Mouse (Mus musculus) hindlimb bud, embryonic 11.5 days (tissue): ENCODE measurements around the gene Ppp2r5c.

ENCODE experiments used
- DNase-seq: peaks from one replicate; pipeline ENCODE4 v3.0.0-alpha.2; 2012; ENCODE audit warnings: low read depth, low spot score; ENCODE audit errors: extremely low spot score

Ppp2r5c gene

DNA sequence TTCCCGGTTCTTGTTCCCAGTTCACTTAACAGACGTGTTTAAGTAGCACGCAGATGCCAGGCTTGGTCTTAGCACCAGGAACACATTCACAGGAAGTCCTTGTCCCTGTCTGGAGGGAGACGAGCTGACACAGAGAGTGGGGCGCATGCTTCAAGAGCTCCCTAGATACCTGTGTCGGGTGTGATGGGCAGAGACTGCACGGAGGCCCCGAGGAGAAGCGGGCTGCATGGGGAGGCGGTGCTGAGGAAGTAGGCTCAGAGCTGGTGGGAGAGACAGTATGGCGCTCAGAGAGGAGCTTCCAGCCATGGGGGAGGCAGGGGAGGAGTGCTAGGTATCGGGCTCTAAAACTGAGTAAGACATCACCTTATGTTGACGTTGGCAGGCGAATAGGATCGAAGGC, 103.4 kb downstream of the Ppp2r5c start:
- DNase-seq = no peak

DNA sequence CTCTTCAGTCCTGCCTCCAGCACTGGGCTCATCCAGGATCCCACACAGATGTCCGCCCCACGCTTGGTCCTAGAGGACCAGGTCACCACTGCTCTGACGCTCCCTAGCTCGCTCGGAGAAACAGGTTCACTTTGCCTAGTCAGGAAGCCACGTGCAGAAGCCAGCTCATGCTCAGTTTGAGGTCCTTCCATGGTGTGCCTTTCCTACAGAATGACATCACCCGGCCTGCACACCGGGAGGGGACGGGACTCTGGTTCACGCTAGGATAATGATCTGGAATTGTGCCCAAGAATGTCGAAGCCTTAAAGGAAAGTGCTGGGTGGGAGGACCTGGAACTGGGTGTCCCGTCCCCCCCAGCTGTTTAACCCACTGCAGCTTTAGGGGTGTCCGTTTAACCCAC, 105.2 kb downstream of the Ppp2r5c start:
- DNase-seq = no peak

GRCm38 (mm10) chr12:110553362-110553761, 106.4 kb downstream of the Ppp2r5c start:
- DNase-seq = no peak

GRCm38 (mm10) chr12:110555536-110556240, 108.8 kb downstream of the Ppp2r5c start:
- no peak for DNase-seq

DNA sequence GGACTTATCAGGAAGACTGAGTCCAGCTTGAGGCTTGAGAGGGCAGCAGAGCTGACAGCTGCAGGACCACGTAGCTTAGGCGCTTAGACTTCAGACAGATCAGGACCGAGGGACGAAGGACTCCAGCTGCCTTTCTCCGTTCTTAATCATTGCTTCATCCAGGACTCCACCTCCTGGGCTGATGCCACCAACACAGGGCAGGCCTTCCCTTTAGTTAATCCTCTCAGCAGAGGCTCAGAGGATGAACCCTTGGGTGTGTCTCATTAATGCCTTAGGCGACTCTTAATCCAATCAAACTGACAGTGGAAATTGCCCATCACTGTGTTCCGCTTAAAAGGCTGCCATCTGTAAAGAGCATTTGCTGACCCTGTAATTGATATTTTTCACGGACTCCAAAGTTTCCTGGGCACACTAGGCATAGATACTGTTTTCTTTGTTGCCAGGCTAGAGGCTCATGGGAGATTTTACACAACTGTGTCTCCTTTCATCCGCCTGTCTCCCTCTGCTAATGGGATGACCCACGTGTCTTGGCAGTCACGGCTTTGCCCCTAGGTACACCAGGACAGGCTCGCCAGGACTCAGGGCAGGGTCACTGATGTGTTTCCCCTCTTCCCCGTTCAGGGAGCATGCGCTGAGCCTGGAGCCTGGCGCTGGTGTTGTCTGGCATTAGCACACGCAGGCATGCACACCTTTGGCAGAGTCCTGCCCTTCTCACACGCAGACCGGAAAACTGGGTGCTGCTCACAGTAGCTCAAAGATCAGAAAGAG, 110.1 kb downstream of the Ppp2r5c start:
- no peak for DNase-seq

GRCm38 (mm10) chr12:110558175-110558574, 111.3 kb downstream of the Ppp2r5c start:
- no peak for DNase-seq

GRCm38 (mm10) chr12:110563383-110563782, 116.5 kb downstream of the Ppp2r5c start:
- DNase-seq = no peak

DNA sequence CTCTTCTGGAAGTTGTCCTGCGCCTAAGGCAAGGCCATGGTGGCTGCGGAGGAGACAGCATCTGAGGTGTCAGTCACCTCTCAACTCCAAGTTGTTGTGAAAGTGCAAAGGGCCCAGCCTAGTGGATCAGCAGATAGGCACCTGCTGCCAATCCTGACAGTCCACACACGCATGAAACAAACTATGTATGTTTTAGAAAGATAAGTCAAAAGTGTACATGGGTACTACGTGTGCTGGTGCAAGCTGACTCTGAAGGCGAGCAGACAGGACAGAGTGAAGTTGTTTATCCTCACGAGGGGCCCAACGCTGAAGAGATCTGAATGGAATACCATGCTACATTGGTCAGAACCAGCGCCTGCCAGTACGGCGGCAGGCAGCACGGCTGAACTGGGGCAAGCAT, 117.9 kb downstream of the Ppp2r5c start:
- no peak for DNase-seq

GRCm38 (mm10) chr12:110566366-110566765, 119.4 kb downstream of the Ppp2r5c start:
- no peak for DNase-seq

GRCm38 (mm10) chr12:110571050-110571449, 124.1 kb downstream of the Ppp2r5c start:
- no peak for DNase-seq

- DNase-seq = no peak
Observed at GRCm38 (mm10) chr12:110572351-110572750, 125.4 kb downstream of the Ppp2r5c start.

DNA sequence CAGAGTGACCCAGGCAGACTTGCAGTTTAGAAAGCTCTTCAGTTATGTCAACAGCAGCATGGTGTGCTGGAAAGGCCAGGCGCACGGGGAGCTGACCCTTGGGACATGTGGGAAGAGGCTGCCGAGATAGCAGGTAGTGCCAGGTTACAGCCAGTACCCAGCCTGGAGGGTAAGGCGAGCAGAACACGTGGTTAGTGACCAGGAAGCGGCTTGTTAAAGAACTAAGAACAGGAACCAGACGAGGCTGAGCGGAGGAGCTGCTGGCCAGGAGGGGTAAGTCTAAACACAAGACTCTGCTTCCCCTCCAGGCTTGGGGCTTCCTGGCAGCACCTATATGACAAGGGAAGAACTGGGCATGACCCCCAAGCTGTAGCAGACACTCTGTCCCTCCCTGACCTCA, 126.7 kb downstream of the Ppp2r5c start:
- DNase-seq = no peak

DNA sequence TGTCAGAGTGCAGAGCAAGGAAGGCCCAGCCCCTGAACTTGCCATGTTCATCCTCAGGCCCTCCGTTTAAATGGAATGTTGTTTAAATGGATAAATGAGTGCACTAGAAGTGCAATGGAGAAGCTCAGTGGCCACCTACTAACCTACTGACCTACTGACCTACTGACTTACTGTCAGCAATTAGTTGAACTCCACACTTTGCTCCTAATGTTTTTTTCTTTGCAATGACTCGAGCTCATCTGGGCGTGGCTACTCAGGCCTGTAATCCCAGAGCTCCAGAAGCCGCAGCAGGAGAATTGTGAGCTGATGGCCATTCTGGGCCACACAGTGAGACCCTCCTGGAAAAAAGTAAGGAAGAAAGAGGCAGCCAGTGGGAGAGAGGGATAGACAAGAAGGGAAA, 129.0 kb downstream of the Ppp2r5c start:
- no peak for DNase-seq

DNA sequence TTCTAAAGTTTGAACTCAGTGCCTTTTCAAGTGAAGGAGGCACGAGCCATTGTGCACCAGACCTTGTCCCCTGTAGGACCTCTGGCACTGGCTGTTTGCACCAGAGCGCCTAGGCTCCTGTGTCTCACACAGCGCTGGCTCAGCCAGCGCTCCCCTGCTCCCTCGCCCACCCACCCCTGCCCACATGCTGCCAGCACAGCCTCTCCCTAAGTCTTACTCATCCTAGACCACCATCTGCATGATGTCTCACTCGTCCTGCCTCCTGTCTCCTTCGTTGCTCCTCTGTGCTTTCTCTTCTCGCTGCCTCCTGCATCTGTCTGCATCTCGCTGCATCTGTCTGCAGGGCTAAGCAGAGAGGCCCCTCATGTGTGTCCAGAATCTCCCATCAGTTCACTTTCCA, 131.4 kb downstream of the Ppp2r5c start:
- DNase-seq = no peak

DNA sequence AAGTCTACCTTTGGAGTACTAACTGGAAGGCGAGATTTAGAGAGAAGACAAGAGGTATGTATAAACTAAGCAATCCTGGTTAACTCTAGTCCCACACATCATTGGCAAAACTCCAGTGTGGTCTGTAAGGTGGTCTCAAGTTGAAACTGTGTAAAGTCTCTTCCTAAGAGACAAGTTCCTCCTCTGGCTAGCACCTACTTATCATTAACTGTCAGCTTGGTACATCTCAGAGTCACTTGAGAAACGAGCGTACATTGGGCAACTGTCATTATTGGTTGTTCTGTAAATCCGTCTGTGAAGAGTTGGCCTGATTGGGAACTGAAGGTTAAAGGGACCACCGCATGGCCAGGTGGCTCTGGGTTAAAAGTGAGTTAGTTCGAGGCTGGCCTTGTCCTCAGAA, 141.7 kb downstream of the Ppp2r5c start:
- DNase-seq = no peak

DNA sequence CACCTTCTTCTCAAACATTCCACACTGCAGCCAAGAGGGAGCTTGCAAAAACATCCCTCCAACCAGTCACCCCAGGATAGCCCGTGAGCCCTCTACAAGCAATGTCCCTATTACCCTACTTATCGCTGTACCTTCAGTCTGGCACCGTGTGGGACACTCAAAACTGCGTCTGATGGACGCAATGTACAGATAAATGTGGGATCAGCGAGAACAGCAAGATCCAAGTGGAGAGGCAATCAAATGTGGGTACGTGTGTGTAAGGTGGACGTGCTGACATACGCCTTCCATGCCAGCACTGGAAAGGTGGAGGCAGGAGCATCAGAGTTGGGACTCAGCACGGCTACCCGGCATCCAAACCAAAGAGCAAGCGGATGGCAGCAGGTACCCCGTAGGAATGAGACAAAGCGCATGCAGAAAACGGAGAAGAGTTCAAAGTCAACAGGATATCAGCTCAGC, 143.9 kb downstream of the Ppp2r5c start:
- DNase-seq = no peak

- DNase-seq = peak; percentile 99
Observed at GRCm38 (mm10) chr12:110591260-110591883, 144.5 kb downstream of the Ppp2r5c start.

- peak; percentile 54 for DNase-seq
Observed at GRCm38 (mm10) chr12:110598527-110598926, 151.6 kb downstream of the Ppp2r5c start.

DNA sequence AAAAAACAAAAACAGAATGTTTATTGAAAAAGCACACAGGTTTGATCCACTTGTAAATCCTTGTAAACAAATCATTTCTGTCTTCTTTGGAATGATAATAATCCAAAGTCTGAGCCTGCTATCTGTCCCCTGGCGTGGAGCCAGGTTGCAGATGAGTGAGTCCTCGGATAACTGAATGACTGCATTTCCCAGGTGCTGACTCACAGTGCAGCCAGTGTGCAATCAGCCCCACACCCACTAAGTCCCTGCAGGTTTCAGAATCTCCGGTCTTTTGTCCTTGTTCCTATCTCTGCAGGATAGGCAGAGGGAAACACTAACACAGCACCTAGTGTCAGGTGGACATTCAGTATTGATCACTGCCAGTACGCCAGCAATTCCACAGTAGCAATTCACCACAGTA, 152.9 kb downstream of the Ppp2r5c start:
- no peak for DNase-seq

DNA sequence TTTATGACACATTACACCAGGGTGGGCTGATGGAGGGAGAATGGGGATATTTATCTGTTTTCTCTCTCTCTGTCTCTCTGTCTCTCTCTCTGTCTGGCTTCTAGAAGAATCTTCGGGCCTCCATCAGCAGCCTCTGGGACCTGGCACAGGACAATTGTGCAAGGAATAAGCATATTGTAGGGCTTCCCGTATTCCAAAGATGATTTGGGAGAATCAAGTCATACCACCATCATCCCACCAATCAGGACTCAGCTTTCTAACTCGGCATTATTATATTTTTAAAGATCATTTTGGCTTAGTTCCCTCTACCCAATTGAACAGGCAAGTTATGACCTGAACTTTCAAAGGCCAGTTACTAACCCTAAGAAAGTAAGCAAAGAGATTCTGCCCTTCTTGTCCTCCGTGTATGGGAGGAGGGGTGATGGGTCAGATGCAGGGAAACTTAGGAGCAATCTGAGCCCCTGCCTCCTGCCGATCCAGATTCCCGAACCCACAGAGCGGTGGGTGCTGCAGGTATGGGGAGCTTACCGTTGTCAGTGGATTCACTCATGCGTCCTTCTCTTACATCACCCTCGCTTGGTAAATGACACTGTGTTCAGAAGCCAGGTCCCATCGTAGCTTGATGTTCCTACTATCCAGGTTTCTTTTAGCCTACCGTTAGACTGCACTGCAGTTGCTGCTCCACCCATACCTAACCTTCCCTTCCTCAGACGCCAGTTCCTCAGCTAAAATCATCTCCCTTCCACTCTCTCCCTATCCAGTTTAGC, 153.5 kb downstream of the Ppp2r5c start:
- DNase-seq = no peak
